Mouse (Mus musculus) midbrain, embryonic 12.5 days (tissue): ENCODE results near the gene Adra1b. TPM values are rescaled to one million over a fixed set of nuclear protein-coding genes. Genes with fewer than 3 reads are reported as not detected.

Experiments
- ATAC-seq: fragments of 200-750 bp; cut with Nextera tagmentation; 2 replicates; pipeline ENCODE4 v1.8.0; 2017; ENCODE audit warnings: low read depth, moderate TSS enrichment, moderate library complexity; ENCODE audit not compliant: low FRiP score
- H3K27ac ChIP-seq: fragments of 300-500 bp; sonication (generic); replicated peaks from 2 replicates; pipeline ENCODE4 v1.5.1; 2016; ENCODE audit warnings: mild to moderate bottlenecking
- H3K27me3 ChIP-seq: fragments of 300-500 bp; sonication (generic); 2 replicates; pipeline ENCODE4 v1.6.1; 2016; ENCODE audit warnings: mild to moderate bottlenecking
- H3K36me3 ChIP-seq: fragments of 300-500 bp; sonication (generic); 2 replicates; pipeline ENCODE4 v1.6.1; 2016
- H3K4me1 ChIP-seq: fragments of 300-500 bp; sonication (generic); 2 replicates; pipeline ENCODE4 v1.6.1; 2016
- H3K4me2 ChIP-seq: fragments of 300-500 bp; sonication (generic); replicated peaks from 2 replicates; pipeline ENCODE4 v1.6.1; 2016; ENCODE audit warnings: mild to moderate bottlenecking, moderate library complexity
- H3K4me3 ChIP-seq: fragments of 300-500 bp; sonication (generic); 2 replicates; pipeline ENCODE4 v1.5.1; 2016; ENCODE audit warnings: mild to moderate bottlenecking
- H3K9ac ChIP-seq: fragments of 300-500 bp; sonication (generic); replicated peaks from 2 replicates; pipeline ENCODE4 v1.6.1; 2016; ENCODE audit warnings: mild to moderate bottlenecking, moderate library complexity
- H3K9me3 ChIP-seq: fragments of 300-500 bp; sonication (generic); 2 replicates; pipeline ENCODE4 v1.6.1; 2016; ENCODE audit warnings: mild to moderate bottlenecking
- WGBS: fragments of 180-500 bp; shearing (Covaris S2); methylation state at CpG from one replicate; pipeline ENCODE4 v1.1.7; 2016; 5-methylcytosine and 5-hydroxymethylcytosine counted together
- polyA plus RNA-seq: library from polyadenylated mRNA; unstranded; fragments of >200 nt; fragmentation: Nextera tagmentation; extraction: Ambion mirVana; gene quantifications from 2 replicates; pipeline ENCODE4 v1.2.1, GENCODE M21; 2016

The Adra1b gene
- polyA plus RNA-seq, 1 experiment from 2014 or later, result 1.7 TPM

DNA sequence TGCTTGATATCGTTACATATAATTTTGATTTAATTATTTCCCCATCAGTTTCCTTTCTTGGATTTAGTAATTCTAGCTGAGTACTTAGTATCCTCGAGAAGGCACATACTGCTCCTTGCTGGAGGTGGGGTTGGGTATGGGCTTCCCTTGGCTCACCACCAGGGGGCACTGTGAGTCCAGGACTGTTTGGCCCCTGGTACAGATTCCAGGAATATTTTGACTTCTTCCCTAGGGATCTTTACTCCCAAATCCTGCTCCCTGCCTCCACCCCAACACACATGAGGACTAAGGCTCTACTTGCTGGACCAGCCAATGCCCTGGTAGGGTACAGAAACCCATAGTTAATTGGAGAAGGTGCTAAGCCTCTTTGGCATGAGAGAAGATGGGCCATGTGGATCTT, 117.2 kb downstream of the Adra1b start:
- Histone ChIP-seq H3K4me1 (no peaks in the 10 kb centered on the region), H3K27ac (no peak overlapping the region), H3K4me2 (no peak overlapping the region), H3K9me3 (0 out of 2 replicates have a peak, but pooled peaks cover 2% of the 10 kb centered on the region), H3K27me3 (no peaks in the 10 kb centered on the region), H3K36me3 (no peaks in the 10 kb centered on the region), H3K9ac (no peak overlapping the region), H3K4me3 (no peak overlapping the region)
- ATAC-seq, result no peak; the same call in 1 of the 2 replicates
- 10% methylated on average over 2 of the region's 2 CpGs for WGBS

DNA sequence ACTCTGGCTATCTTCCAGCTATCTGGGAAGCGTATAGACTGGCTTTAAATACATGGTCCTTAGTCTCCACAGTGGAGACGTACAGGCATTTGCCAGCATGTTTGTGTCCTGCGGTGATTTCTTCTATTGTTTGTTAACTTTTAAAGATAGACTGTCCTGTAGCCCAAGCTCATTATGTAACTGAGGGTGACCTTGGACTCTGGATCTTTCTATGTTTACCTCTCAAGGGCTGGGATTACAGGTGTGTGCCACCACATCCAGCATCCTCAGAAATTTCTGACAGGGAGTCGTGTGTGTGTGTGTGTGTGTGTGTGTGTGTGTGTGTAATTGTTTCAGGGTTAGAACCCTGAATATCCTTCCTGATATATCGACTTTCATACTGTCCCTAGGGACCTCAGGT, 117.9 kb downstream of the Adra1b start:
- no peak overlapping the region for H3K4me2 ChIP-seq
- H3K36me3 ChIP-seq, result no peaks in the 10 kb centered on the region
- no peak for ATAC-seq
- no peaks in the 10 kb centered on the region for H3K4me1 ChIP-seq
- no peaks in the 10 kb centered on the region for H3K27me3 ChIP-seq
- no peak overlapping the region for H3K4me3 ChIP-seq
- 83% methylated on average over 5 of the region's 5 CpGs for WGBS
- H3K9ac ChIP-seq, result no peak overlapping the region
- H3K27ac ChIP-seq, result no peak overlapping the region
- H3K9me3 ChIP-seq, result 0 out of 2 replicates have a peak, but pooled peaks cover 2% of the 10 kb centered on the region

DNA sequence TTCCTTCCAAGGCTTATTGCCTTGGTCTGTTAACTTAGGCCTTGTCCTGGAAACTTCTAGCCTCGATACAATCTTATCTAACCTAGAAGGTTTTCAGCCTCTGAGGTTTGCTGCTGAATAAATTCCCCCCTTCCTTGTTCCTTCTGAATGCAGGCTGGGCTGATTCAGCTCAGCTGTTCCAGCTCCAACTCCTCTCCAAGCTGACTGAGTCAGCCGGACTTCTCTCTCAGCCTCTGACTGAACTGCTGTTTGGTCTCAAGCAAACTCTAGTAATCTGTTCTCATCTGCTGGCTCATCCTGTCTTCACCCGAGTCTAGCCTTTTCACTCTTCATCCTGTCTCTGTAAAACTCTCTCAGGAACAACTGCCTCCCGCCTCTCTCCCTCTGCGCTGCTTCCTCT, 121.5 kb downstream of the Adra1b start:
- Histone ChIP-seq H3K9ac (no peak overlapping the region), H3K9me3 (no peaks in the 10 kb centered on the region), H3K27me3 (peaks cover 20% of the 10 kb centered on the region), H3K36me3 (no peaks in the 10 kb centered on the region), H3K4me2 (no peak overlapping the region), H3K4me3 (no peak overlapping the region), H3K4me1 (peaks cover 5% of the 10 kb centered on the region), H3K27ac (no peak overlapping the region)
- ATAC-seq, result no peak
- WGBS, result 80% methylated on average over 5 of the region's 5 CpGs

DNA sequence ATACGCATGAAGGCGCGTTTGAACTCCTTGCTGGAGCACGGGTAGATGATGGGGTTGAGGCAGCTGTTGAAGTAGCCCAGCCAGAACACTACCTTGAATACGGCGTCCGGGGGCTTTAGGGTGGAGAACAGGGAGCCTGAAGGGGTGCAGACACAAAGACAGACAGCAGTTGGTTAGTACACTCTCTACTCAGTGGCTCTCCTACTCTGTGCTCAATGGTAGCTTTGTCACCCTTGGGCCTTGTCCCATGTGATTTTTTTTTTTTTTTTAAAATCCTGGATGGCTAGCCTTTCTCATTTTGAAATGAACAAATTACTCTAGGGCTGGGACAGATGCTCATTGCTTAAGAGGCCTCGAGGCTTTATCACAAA, 124.7 kb downstream of the Adra1b start:
- ATAC-seq, result peak; percentile 49
- no peaks in the 10 kb centered on the region for H3K36me3 ChIP-seq
- 25% methylated on average over 8 of the region's 8 CpGs for WGBS
- H3K4me1 ChIP-seq, result peaks cover 5% of the 10 kb centered on the region
- peak overlapping the region; percentile 75 for H3K4me2 ChIP-seq
- peak overlapping the region; percentile 45 for H3K4me3 ChIP-seq
- H3K9me3 ChIP-seq, result no peaks in the 10 kb centered on the region
- H3K27me3 ChIP-seq, result peaks cover 26% of the 10 kb centered on the region
- peak overlapping the region; percentile 52; the same call in 1 of the 2 replicates for H3K9ac ChIP-seq
- no peak overlapping the region for H3K27ac ChIP-seq

DNA sequence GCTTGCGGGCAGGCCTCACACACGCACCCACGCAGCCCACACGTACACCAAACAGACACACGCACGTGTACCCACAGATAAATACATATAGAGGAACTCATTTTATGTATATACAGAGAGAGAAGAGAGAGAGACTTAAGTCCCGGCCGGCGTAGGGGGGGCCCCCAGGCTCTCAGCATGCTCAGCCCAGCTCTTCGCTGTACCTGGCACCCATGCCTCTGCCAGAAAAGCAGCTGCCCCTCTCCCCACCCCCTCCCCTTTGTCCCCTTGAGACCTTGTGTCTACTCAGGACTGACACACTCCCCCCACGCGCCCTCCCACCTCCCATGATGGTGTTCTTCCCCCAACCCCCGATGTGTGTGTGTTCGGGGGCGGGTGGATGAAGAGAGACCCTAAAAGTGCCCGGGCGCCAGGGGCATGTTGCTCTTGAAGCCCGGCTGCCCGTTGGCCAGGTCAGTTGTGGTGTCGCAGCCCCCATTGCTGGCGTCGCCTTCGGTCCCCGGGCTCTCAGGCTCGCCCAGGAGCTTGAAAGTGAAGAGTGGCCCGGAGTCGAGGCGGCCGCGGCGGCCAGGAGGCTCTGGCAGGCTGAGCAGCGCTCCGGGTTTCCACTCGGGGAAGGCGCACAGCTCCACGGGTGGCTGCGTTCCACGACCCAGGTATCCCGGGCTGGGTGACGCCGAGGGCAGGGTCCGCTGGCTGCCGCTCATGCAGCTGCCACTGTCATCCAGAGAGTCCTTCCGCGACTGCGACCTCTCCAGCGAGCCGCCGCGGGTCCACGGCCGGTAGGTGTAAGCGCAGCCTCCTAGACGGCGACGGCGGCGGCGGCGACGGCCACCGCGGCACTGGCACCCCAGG, 125.3 kb downstream of the Adra1b start:
- peaks cover 5% of the 10 kb centered on the region for H3K4me1 ChIP-seq
- H3K9me3 ChIP-seq, result no peaks in the 10 kb centered on the region
- no peak overlapping the region for H3K27ac ChIP-seq
- no peaks in the 10 kb centered on the region for H3K36me3 ChIP-seq
- H3K9ac ChIP-seq, result peak overlapping the region; percentile 52; the same call in 1 of the 2 replicates
- peaks cover 26% of the 10 kb centered on the region for H3K27me3 ChIP-seq
- peak overlapping the region; percentile 45 for H3K4me3 ChIP-seq
- peak overlapping the region; percentile 75 for H3K4me2 ChIP-seq
- WGBS, result 14% methylated on average over 63 of the region's 63 CpGs
- ATAC-seq, result peak; percentile 62

DNA sequence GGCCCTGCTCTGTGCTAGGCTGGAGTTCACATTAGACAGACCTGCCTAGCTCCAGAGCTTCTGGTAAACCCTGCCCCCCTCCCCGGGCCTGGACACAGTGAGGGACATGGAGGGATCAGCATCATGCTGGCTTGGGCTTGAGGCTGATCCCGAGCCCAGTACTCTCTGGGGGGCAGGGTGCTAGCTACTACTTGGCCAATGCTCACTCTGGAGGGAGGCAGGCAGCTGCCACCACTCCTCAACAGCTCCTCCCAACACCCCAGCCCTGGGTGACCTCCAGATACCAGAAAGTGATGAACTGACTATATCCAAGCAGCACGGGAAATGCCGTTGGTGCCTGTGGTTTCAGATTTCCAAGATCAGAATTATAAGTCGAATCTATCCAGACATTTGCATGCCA, 127.3 kb downstream of the Adra1b start:
- H3K27me3 ChIP-seq, result peaks cover 26% of the 10 kb centered on the region
- no peaks in the 10 kb centered on the region for H3K36me3 ChIP-seq
- H3K4me3 ChIP-seq, result no peak overlapping the region
- ATAC-seq, result no peak
- no peak overlapping the region for H3K27ac ChIP-seq
- H3K4me2 ChIP-seq, result no peak overlapping the region
- peaks cover 5% of the 10 kb centered on the region for H3K4me1 ChIP-seq
- no peak overlapping the region for H3K9ac ChIP-seq
- H3K9me3 ChIP-seq, result no peaks in the 10 kb centered on the region
- WGBS, result 60% methylated on average over 5 of the region's 5 CpGs

DNA sequence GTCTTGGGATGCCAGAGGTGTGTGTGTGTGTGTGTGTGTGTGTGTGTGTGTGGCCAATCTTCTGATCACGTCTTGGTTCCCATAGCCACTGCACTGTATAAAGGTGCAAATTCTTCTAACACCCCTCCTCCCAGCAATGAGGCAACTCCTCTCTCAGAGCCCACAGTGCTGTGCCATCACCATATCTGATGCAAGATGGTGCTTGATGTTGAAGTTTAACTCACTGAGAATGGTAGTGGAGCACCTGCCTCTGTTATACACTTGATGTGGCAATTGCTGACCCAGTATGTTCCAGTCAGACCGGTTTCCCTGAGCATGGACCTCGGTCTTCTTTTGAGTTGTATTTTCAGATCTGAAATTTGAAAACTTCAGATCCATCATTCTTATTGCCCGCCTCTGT, 130.9 kb downstream of the Adra1b start:
- H3K9me3 ChIP-seq, result no peaks in the 10 kb centered on the region
- no peak overlapping the region for H3K4me3 ChIP-seq
- no peak for ATAC-seq
- H3K9ac ChIP-seq, result no peak overlapping the region
- 83% methylated on average over 4 of the region's 4 CpGs for WGBS
- H3K27me3 ChIP-seq, result peaks cover 23% of the 10 kb centered on the region
- H3K36me3 ChIP-seq, result no peaks in the 10 kb centered on the region
- H3K27ac ChIP-seq, result no peak overlapping the region
- no peak overlapping the region for H3K4me2 ChIP-seq
- 0 out of 2 replicates have a peak, but pooled peaks cover 7% of the 10 kb centered on the region for H3K4me1 ChIP-seq

DNA sequence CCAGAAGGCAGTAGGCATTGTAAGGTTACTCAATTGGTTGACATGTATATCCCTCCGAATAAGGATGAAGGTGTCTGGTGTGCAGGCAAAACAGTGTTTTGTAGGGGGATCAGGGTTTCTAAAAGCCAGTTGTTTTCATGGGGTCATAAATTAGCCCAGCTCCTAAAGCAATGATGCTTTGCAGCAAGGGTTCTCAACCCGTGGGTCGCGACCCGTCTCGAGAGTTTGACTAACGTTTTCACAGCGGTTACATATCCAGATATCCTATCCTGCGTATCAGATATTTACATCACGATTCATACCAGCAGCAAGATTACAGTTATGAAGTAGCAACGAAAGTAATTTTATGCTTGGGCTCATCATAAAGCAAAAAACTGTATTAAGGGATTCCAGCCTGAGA, 133.3 kb downstream of the Adra1b start:
- Histone ChIP-seq H3K9ac (no peak overlapping the region), H3K4me2 (no peak overlapping the region), H3K27me3 (peaks cover 16% of the 10 kb centered on the region), H3K27ac (no peak overlapping the region), H3K4me1 (0 out of 2 replicates have a peak, but pooled peaks cover 7% of the 10 kb centered on the region), H3K9me3 (no peaks in the 10 kb centered on the region), H3K36me3 (no peaks in the 10 kb centered on the region), H3K4me3 (no peak overlapping the region)
- 73% methylated on average over 11 of the region's 11 CpGs for WGBS
- no peak for ATAC-seq

DNA sequence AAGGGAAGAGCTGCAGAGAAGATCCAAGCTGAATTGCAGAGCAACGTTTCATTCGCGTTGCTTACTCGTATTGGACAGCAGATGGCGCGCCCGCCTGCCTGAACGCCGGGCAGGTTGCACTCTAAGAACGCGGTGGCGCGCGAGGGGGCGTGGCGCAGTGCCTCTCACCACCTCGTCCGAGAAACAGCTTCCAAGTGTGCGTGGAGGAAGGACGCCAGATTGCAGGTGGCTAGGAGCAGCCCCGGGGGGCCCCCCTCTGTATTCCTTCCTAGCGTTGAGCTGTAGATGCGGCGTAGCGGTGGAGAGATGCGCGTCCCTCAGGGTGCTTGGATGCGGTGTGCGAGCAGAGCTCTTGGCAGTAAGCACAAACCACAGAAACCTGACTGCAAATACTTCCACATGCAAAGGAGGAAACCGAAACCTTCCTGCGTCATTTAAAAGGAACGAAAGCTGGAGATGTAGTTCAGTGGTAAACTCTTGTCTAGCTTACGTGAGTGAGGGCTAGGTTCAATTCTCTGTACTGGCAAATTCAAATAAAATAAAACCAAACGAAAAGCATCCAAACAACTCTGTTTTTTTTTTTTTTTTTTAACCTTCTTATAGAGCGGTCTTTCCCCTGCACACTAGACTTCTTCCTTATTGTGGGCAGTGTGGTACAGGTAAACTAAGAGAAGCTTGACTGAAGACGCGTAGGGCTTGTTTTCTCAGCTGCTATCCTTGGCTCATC, 133.9 kb downstream of the Adra1b start:
- Histone ChIP-seq H3K27ac (no peak overlapping the region), H3K4me1 (0 out of 2 replicates have a peak, but pooled peaks cover 7% of the 10 kb centered on the region), H3K36me3 (no peaks in the 10 kb centered on the region), H3K27me3 (peaks cover 19% of the 10 kb centered on the region), H3K9me3 (no peaks in the 10 kb centered on the region), H3K4me2 (peak overlapping the region; percentile 81), H3K4me3 (peak overlapping the region; percentile 52), H3K9ac (peak overlapping the region; percentile 52)
- WGBS, result 6% methylated on average over 37 of the region's 37 CpGs
- ATAC-seq, result peak; percentile 84

DNA sequence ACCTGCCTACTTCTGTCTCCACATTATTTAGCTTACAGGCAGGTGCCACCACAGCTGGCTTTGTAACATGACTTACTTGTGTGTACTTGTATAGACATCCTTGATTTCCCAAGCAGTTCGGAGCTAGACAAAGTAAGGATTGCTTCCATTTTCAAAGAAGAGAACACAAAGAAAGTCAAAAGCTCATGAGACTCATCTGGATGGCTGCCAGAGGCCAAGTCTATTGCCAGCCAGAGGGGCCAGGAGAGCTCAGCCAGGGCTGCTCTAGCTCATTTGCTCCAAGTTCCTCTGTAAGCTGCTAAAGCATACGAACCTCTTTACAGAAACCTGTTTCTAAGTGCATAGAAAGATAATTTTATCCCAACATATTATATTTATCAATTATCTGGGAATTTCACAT, 142.6 kb downstream of the Adra1b start:
- H3K36me3 ChIP-seq, result no peaks in the 10 kb centered on the region

DNA sequence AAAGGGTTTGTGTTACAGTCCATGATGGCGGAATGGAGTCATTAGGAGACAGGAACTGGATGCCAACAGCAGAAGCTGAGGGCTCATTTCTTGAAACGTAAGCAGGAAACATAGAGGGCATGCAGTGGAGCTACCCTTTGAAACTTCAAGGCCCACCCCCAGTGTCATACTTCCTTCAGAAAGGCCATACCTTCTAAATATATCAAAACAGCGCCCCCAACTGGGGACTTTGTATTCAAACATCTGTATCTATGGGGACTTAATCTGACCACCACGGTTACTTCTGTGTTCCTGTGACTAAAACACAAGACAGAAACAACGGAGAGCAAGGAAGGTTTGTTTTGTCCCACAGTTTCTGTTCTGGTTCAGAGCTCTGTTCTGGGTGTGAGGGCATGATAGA, 145.6 kb downstream of the Adra1b start:
- no peaks in the 10 kb centered on the region for H3K36me3 ChIP-seq
- H3K27ac ChIP-seq, result no peak overlapping the region
- no peak for ATAC-seq
- H3K9me3 ChIP-seq, result no peaks in the 10 kb centered on the region
- no peak overlapping the region for H3K9ac ChIP-seq
- no peak overlapping the region for H3K4me2 ChIP-seq
- no peaks in the 10 kb centered on the region; the same call in 1 of the 2 replicates for H3K27me3 ChIP-seq
- H3K4me3 ChIP-seq, result no peak overlapping the region
- H3K4me1 ChIP-seq, result no peaks in the 10 kb centered on the region
- 66% methylated on average over 5 of the region's 5 CpGs for WGBS

More for the DNA sequence above, 142.6 kb downstream of the Adra1b start:
- no peak overlapping the region for H3K4me2 ChIP-seq
- no peak overlapping the region for H3K4me3 ChIP-seq
- H3K4me1 ChIP-seq, result no peaks in the 10 kb centered on the region
- H3K27me3 ChIP-seq, result peaks cover 6% of the 10 kb centered on the region; the same call in 1 of the 2 replicates
- no peaks in the 10 kb centered on the region for H3K9me3 ChIP-seq
- no peak overlapping the region for H3K27ac ChIP-seq
- no peak for ATAC-seq
- 79% methylated on average over 2 of the region's 2 CpGs for WGBS
- H3K9ac ChIP-seq, result no peak overlapping the region

DNA sequence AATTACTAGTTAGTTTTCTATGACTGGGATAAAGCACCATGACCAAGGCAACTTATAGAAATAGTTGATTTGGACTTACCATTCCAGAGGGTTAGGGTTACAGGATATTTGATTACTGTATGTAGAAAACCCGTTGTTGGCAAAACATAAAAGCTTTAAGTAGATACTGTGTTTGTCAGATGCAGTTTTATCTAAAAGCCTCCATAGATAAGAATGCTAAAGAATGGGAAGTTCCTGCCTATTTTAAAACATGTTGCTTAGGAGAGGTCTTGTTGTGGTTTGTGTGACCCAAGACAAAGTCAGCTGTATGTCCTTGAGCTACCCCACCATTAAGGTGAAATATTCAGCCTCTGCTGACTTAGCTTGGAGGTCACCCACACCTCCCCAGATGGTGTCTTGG, 146.4 kb downstream of the Adra1b start:
- no peak for ATAC-seq
- Histone ChIP-seq H3K4me2 (no peak overlapping the region), H3K9ac (no peak overlapping the region), H3K36me3 (no peaks in the 10 kb centered on the region), H3K27me3 (no peaks in the 10 kb centered on the region; the same call in 1 of the 2 replicates), H3K4me1 (no peaks in the 10 kb centered on the region), H3K4me3 (no peak overlapping the region), H3K27ac (no peak overlapping the region), H3K9me3 (no peaks in the 10 kb centered on the region)
- 92% methylated on average over 1 of the region's 1 CpGs for WGBS
